19 mouse cellular contexts compared by ENCODE assay signal in genomic region chr19:45587509-45588292, GRCm38 (mm10). TPM values are rescaled to one million over a fixed set of nuclear protein-coding genes. Genes with fewer than 3 reads are reported as not detected.
A peak's percentile ranks its signal among the peaks of the same experiment; 100 is the strongest.
DNase-seq lines count a peak whose midpoint lies in the region; TF ChIP-seq lines count a peak whose summit lies in the region.
"Had no signal": no experiment of that assay in that cellular context is flagged by ENCODE, and none has a peak within 500 bp of the region (broad histone marks: within the 10 kb centered on the region; RNA-seq: fewer than 3 reads in every experiment).

No protein-coding gene starts in this region.

- peaks cover 12% of the 10 kb centered on the region for H3K36me3 ChIP-seq in heart, embryonic 10.5 days
- H3K36me3 ChIP-seq in myocyte (ENCODE audit: control insufficient read depth, insufficient read depth): peaks cover 4% of the 10 kb centered on the region
- H3K36me3 ChIP-seq in thymus, adult 2 months (ENCODE audit: control insufficient read depth, insufficient read depth, low read length): no peaks in the 10 kb centered on the region
- H3K36me3 ChIP-seq: forebrain, embryonic 15.5 days had no signal

- no peak overlapping the region for H3K4me2 ChIP-seq in myocyte (ENCODE audit: low read depth)
- H3K4me2 ChIP-seq: embryonic facial prominence, embryonic 12.5 days; forebrain, embryonic 15.5 days; hindbrain, embryonic 13.5 days had no signal

- no peak for TF ChIP-seq CTCF in thymus, adult 2 months (IDR thresholded peaks at IDR 0.05; ENCODE audit: borderline replicate concordance, control insufficient read depth, extremely low read depth, insufficient read depth, low read length, poor library complexity)

- DNase-seq in heart, adult 11 months: peak; percentile 95
- DNase-seq in heart, embryonic 10.5 days (ENCODE audit: low spot score): no peak
- DNase-seq in heart, postnatal 14 days: peak; percentile 38 to 55
- no peak for DNase-seq in heart, adult 8-10 months (ENCODE audit: low spot score)
- DNase-seq in Muller cell, postnatal 12 days (ENCODE audit: inconsistent ontology term): peak; percentile 77
- DNase-seq in thymus, adult 2 months: no peak
- DNase-seq: adrenal gland, postnatal 10 days; cerebellum, adult 11 months; cerebellum, adult 8-10 months; cerebellum, postnatal 14 days; kidney, adult 11 months; kidney, adult 9 months had no signal

- H3K4me1 ChIP-seq in heart, embryonic 10.5 days: peaks cover 25% of the 10 kb centered on the region; the same call in 1 of the 2 replicates
- no peaks in the 10 kb centered on the region; the same call in 1 of the 2 replicates for H3K4me1 ChIP-seq in thymus, adult 2 months (replicated peaks; ENCODE audit: control insufficient read depth, insufficient read depth, low read length)
- H3K4me1 ChIP-seq: forebrain, embryonic 15.5 days had no signal

- H3K79me2 ChIP-seq in myocyte (ENCODE audit: control insufficient read depth, insufficient read depth): no peaks in the 10 kb centered on the region

- no peaks in the 10 kb centered on the region for H3K9me3 ChIP-seq in heart, embryonic 10.5 days
- H3K9me3 ChIP-seq: embryonic facial prominence, embryonic 12.5 days; forebrain, embryonic 15.5 days; hindbrain, embryonic 13.5 days had no signal

- H3K27ac ChIP-seq in heart, embryonic 10.5 days: no peak overlapping the region
- H3K27ac ChIP-seq in thymus, adult 2 months (ENCODE audit: control insufficient read depth, insufficient read depth, low read length): no peak overlapping the region
- H3K27ac ChIP-seq: embryonic facial prominence, embryonic 12.5 days; forebrain, embryonic 15.5 days; hindbrain, embryonic 13.5 days; hindbrain, postnatal 0 days; kidney, postnatal 0 days had no signal

- no peak overlapping the region for H3K4me3 ChIP-seq in heart, embryonic 10.5 days
- H3K4me3 ChIP-seq in myocyte: no peak overlapping the region
- H3K4me3 ChIP-seq in thymus, adult 2 months (ENCODE audit: control insufficient read depth, insufficient read depth, low read length): no peak overlapping the region
- H3K4me3 ChIP-seq: embryonic facial prominence, embryonic 12.5 days; forebrain, embryonic 15.5 days; hindbrain, embryonic 13.5 days had no signal

- H3ac ChIP-seq in myocyte (ENCODE audit: control insufficient read depth, insufficient read length): no peak overlapping the region

- intact Hi-C loops in heart, postnatal 14 days (cut with DNase I): no loop called here

- no peaks in the 10 kb centered on the region for H3K27me3 ChIP-seq in heart, embryonic 10.5 days (ENCODE audit: insufficient read depth, poor library complexity, severe bottlenecking)
- no peaks in the 10 kb centered on the region for H3K27me3 ChIP-seq in myocyte (ENCODE audit: control insufficient read depth, insufficient read depth, insufficient read length)
- H3K27me3 ChIP-seq in thymus, adult 2 months (ENCODE audit: control insufficient read depth, insufficient read depth, low read length): no peaks in the 10 kb centered on the region
- H3K27me3 ChIP-seq: CH12.LX; embryonic facial prominence, embryonic 12.5 days had no signal

- TF ChIP-seq POLR2A in myocyte (IDR thresholded peaks at IDR 0.05; ENCODE audit: insufficient read length, low read depth): no peak
- no peak for TF ChIP-seq POLR2A in thymus, adult 2 months (IDR thresholded peaks at IDR 0.05; ENCODE audit: control insufficient read depth, extremely low read depth, insufficient read depth, low read length, poor library complexity)

- WGBS in heart, embryonic 10.5 days: 65% methylated on average over 6 of the region's 6 CpGs
- 84% methylated on average over 6 of the region's 6 CpGs for WGBS in thymus, adult 2 months

TF ChIP-seq in myocyte, 11 proteins besides CTCF, POLR2A, EP300 and RAD21:
- TF ChIP-seq TCF12 (IDR thresholded peaks at IDR 0.05; ENCODE audit: insufficient read depth, poor library complexity, severe bottlenecking): no peak
- peak in 2 of 3 experiments; percentile 73 to 81 for TF ChIP-seq MYOD1 (IDR thresholded peaks at IDR 0.05; ENCODE audit: control insufficient read depth in 1 of 3, insufficient read length in 2 of 3, low read depth in 2 of 3)
- peak; percentile 31 to 93 (median 76) for TF ChIP-seq MYOG (IDR thresholded peaks at IDR 0.05; ENCODE audit: control insufficient read depth in 1 of 3, insufficient read depth in 1 of 3, insufficient read length in 2 of 3, low read depth in 2 of 3)
- no peak for TF ChIP-seq SRF (IDR thresholded peaks at IDR 0.05; ENCODE audit: control insufficient read depth, insufficient read length, low read depth)
- TF ChIP-seq TCF3 (IDR thresholded peaks at IDR 0.05; ENCODE audit: insufficient read length, low read depth): peak; percentile 43

RNA-seq across cellular contexts. Expression of gene Gm17018, which starts 27.3 kb away (rescaled TPM):
- polyA plus RNA-seq in heart, embryonic 10.5 days (2016; fragmentation: Nextera tagmentation; extraction: Ambion mirVana): 32.5 and 35.0 TPM in 2 replicates
- total RNA-seq in heart, postnatal 14 days (2021): 10 to 100 TPM; 17.1 to 20.0 TPM
- total RNA-seq in heart, adult 8-10 months (2022): 10 to 100 TPM; 19.3 to 29.4 (median 22.0) TPM
- polyA plus RNA-seq in myocyte (2012; fragmentation: generic; extraction: Trizol): 27.3 TPM
- 11.9 and 14.6 TPM in 2 replicates for polyA plus RNA-seq in thymus, adult 2 months (2012; rRNA removed)

RNA-seq across cellular contexts. Expression of gene Poll, which starts 27.4 kb away (rescaled TPM):
- polyA plus RNA-seq in heart, embryonic 10.5 days (2016; fragmentation: Nextera tagmentation; extraction: Ambion mirVana): 19.2 and 19.4 TPM in 2 replicates
- total RNA-seq in heart, postnatal 14 days (2021): 1 to 10 TPM; 8.6 to 8.7 TPM
- 10 to 100 TPM; 10.8 to 12.1 (median 11.6) TPM for total RNA-seq in heart, adult 8-10 months (2022)
- 11.6 TPM for polyA plus RNA-seq in myocyte (2012; fragmentation: generic; extraction: Trizol)
- 6.7 and 6.8 TPM in 2 replicates for polyA plus RNA-seq in thymus, adult 2 months (2012; rRNA removed)

Comparison
In these comparisons a context has a peak if more than half of its experiments do, and no peak if none do; other contexts are left out.
1. DNase-seq: peak in heart, adult 11 months (single experiment), heart, postnatal 14 days (2 of 2) and Muller cell, postnatal 12 days (single experiment); none in heart, embryonic 10.5 days (single experiment), heart, adult 8-10 months (single experiment) and thymus, adult 2 months (single experiment).